8 mouse cellular contexts compared by ENCODE assay signal in genomic region chr1:182506229-182506986, GRCm38 (mm10). TPM values are rescaled to one million over a fixed set of nuclear protein-coding genes. Genes with fewer than 3 reads are reported as not detected.
DNase-seq lines count a peak whose midpoint lies in the region; ATAC-seq and TF ChIP-seq lines count a peak whose summit lies in the region.

No protein-coding gene starts in this region.

- peaks cover 9% of the 10 kb centered on the region for H3K4me1 ChIP-seq in forebrain, embryonic 15.5 days
- H3K4me1 ChIP-seq in forebrain, embryonic 11.5 days (replicated peaks; ENCODE audit: control insufficient read depth, insufficient read depth, low read length): 0 out of 2 replicates have a peak, but pooled peaks cover 3% of the 10 kb centered on the region
- peaks cover 12% of the 10 kb centered on the region; the same call in 1 of the 2 replicates for H3K4me1 ChIP-seq in kidney, embryonic 14.5 days (ENCODE audit: control insufficient read depth, insufficient read depth, low read length)
- peaks cover 19% of the 10 kb centered on the region for H3K4me1 ChIP-seq in cerebellum, adult 2 months (ENCODE audit: control insufficient read depth, insufficient read depth, low read length)

- no peak for TF ChIP-seq CTCF in Patski (IDR thresholded peaks at IDR 0.05)
- TF ChIP-seq CTCF in cerebellum, adult 2 months (IDR thresholded peaks at IDR 0.05; ENCODE audit: borderline replicate concordance, insufficient read depth, low read depth, low read length): no peak

- in situ Hi-C loops in Patski (cut with MboI; ENCODE audit: low pct_unique_long_range_greater_than_20kb): no loop called here

- 71% methylated on average over 7 of the region's 7 CpGs for WGBS in forebrain, embryonic 15.5 days
- 68% methylated on average over 7 of the region's 7 CpGs for WGBS in forebrain, embryonic 11.5 days
- 55% methylated on average over 7 of the region's 7 CpGs for WGBS in kidney, embryonic 14.5 days
- WGBS in cerebellum, adult 2 months: 73% methylated on average over 7 of the region's 7 CpGs

- H3K4me2 ChIP-seq in forebrain, embryonic 15.5 days (replicated peaks): no peak overlapping the region
- H3K4me2 ChIP-seq in forebrain, embryonic 11.5 days (ENCODE audit: low read depth, low read length, severe bottlenecking): no peak overlapping the region
- H3K4me2 ChIP-seq in kidney, embryonic 14.5 days (replicated peaks; ENCODE audit: low read depth, low read length): no peak overlapping the region

- DNase-seq in forebrain, embryonic 11.5 days (ENCODE audit: low spot score): no peak
- DNase-seq in Patski (ENCODE audit: low read depth, low spot score): no peak
- peak; percentile 78 to 85 for DNase-seq in lung, postnatal 4 days
- peak; percentile 40 for DNase-seq in urinary bladder, postnatal 25 days (ENCODE audit: low spot score)
- no peak for DNase-seq in cerebellum, adult 2 months

- H3K4me3 ChIP-seq in forebrain, embryonic 15.5 days: no peak overlapping the region
- H3K4me3 ChIP-seq in forebrain, embryonic 11.5 days (ENCODE audit: low read depth, low read length): no peak overlapping the region
- no peak overlapping the region for H3K4me3 ChIP-seq in kidney, embryonic 14.5 days (ENCODE audit: low read length)
- no peak overlapping the region for H3K4me3 ChIP-seq in cerebellum, adult 2 months (replicated peaks; ENCODE audit: insufficient read depth, low read depth, low read length)

- no peak for TF ChIP-seq POLR2A in cerebellum, adult 2 months (IDR thresholded peaks at IDR 0.05; ENCODE audit: borderline replicate concordance, insufficient read depth, low read length)

- no peaks in the 10 kb centered on the region for H3K27me3 ChIP-seq in forebrain, embryonic 15.5 days
- no peaks in the 10 kb centered on the region for H3K27me3 ChIP-seq in forebrain, embryonic 11.5 days (ENCODE audit: control insufficient read depth, insufficient read depth, low read length)
- no peaks in the 10 kb centered on the region for H3K27me3 ChIP-seq in Patski
- no peaks in the 10 kb centered on the region for H3K27me3 ChIP-seq in kidney, embryonic 14.5 days (ENCODE audit: control insufficient read depth, insufficient read depth, low read length)
- H3K27me3 ChIP-seq in cerebellum, adult 2 months (ENCODE audit: control insufficient read depth, insufficient read depth, low read length): no peaks in the 10 kb centered on the region

- POLR2A ChIA-PET in Patski (lab: Charles Lee): interaction anchor here (0.6 to 1.3 kb wide), 3 partner anchors 11 to 38 kb away, joined by 3 read pairs; partner anchors contain the start of gene Capn2

- CTCF ChIA-PET in Patski (lab: Charles Lee): interaction anchor here (0.8 to 1.4 kb wide), 4 partner anchors 8 to 21 kb away, joined by 3 to 4 read pairs (median 4); no protein-coding TSS in a partner anchor

- peaks cover 9% of the 10 kb centered on the region; the same call in 1 of the 2 replicates for H3K36me3 ChIP-seq in forebrain, embryonic 15.5 days
- no peaks in the 10 kb centered on the region; the same call in 1 of the 2 replicates for H3K36me3 ChIP-seq in forebrain, embryonic 11.5 days (ENCODE audit: control insufficient read depth, insufficient read depth, low read length)
- peaks cover 40% of the 10 kb centered on the region for H3K36me3 ChIP-seq in kidney, embryonic 14.5 days (ENCODE audit: control insufficient read depth, insufficient read depth, low read length)

- H3K9me3 ChIP-seq in forebrain, embryonic 15.5 days: no peaks in the 10 kb centered on the region
- H3K9me3 ChIP-seq in forebrain, embryonic 11.5 days (ENCODE audit: control insufficient read depth, low read length): no peaks in the 10 kb centered on the region
- no peaks in the 10 kb centered on the region for H3K9me3 ChIP-seq in kidney, embryonic 14.5 days (ENCODE audit: control insufficient read depth, low read length)

- no peak for ATAC-seq in forebrain, embryonic 15.5 days (replicated peaks)
- no peak for ATAC-seq in forebrain, embryonic 11.5 days (replicated peaks; ENCODE audit: low FRiP score)
- peak; percentile 55 for ATAC-seq in Patski
- peak; percentile 62 for ATAC-seq in granulocyte monocyte progenitor cell, adult 5-6 weeks (replicated peaks; ENCODE audit: poor library complexity, severe bottlenecking)
- 0 out of 2 replicates have a peak, but pooled peaks have one; percentile 18 for ATAC-seq in kidney, embryonic 14.5 days (ENCODE audit: low FRiP score, low TSS enrichment)

- 0 out of 2 replicates have a peak overlapping the region, but pooled peaks have one; percentile 8 for H3K27ac ChIP-seq in forebrain, embryonic 15.5 days (replicated peaks)
- H3K27ac ChIP-seq in forebrain, embryonic 11.5 days (ENCODE audit: low read depth, low read length): no peak overlapping the region
- peak overlapping the region; percentile 70; the same call in 1 of the 2 replicates for H3K27ac ChIP-seq in kidney, embryonic 14.5 days (ENCODE audit: low read depth, low read length)
- H3K27ac ChIP-seq in cerebellum, adult 2 months (ENCODE audit: insufficient read depth, low read length): no peak overlapping the region

- no peak overlapping the region for H3K9ac ChIP-seq in forebrain, embryonic 15.5 days (replicated peaks)
- H3K9ac ChIP-seq in forebrain, embryonic 11.5 days (ENCODE audit: low read length): no peak overlapping the region
- H3K9ac ChIP-seq in kidney, embryonic 14.5 days (ENCODE audit: low read depth, low read length): no peak overlapping the region

RNA-seq across cellular contexts. Expression of gene Capn2, which starts 11.0 kb away (rescaled TPM):
- 70.3 and 72.9 TPM in 2 replicates for polyA plus RNA-seq in forebrain, embryonic 15.5 days (2015; fragmentation: Nextera tagmentation; extraction: Ambion mirVana)
- 90.8 and 91.6 TPM in 2 replicates for polyA plus RNA-seq in forebrain, embryonic 11.5 days (2014; fragmentation: Nextera tagmentation; extraction: Ambion mirVana)
- 281 TPM for polyA plus RNA-seq in Patski (2021)
- 5.2 and 18.1 TPM in 2 replicates for total RNA-seq in granulocyte monocyte progenitor cell, adult 5-6 weeks (2014; fragmentation: Nextera tagmentation)
- 8.6 and 9.0 TPM in 2 replicates for total RNA-seq in granulocyte monocyte progenitor cell, adult 5-6 weeks (2017)
- 52.3 and 94.7 TPM in 2 replicates for polyA plus RNA-seq in kidney, embryonic 14.5 days (2014; fragmentation: Nextera tagmentation; extraction: Ambion mirVana)
- 82.6 and 86.9 TPM in 2 replicates for polyA plus RNA-seq in cerebellum, adult 2 months (2012; rRNA removed)

RNA-seq across cellular contexts. Expression of gene Capn8, which starts 58.4 kb away (rescaled TPM):
- 0.06 TPM in 1 of 2 replicates, not detected in the other for polyA plus RNA-seq in forebrain, embryonic 15.5 days (2015; fragmentation: Nextera tagmentation; extraction: Ambion mirVana)
- polyA plus RNA-seq in forebrain, embryonic 11.5 days (2014; fragmentation: Nextera tagmentation; extraction: Ambion mirVana): 0.08 TPM in 1 of 2 replicates, not detected in the other
- 0.06 TPM for polyA plus RNA-seq in Patski (2021)
- not detected in 2 replicates for total RNA-seq in granulocyte monocyte progenitor cell, adult 5-6 weeks (2014; fragmentation: Nextera tagmentation)
- total RNA-seq in granulocyte monocyte progenitor cell, adult 5-6 weeks (2017): not detected in 2 replicates
- not detected in 2 replicates for polyA plus RNA-seq in kidney, embryonic 14.5 days (2014; fragmentation: Nextera tagmentation; extraction: Ambion mirVana)
- polyA plus RNA-seq in cerebellum, adult 2 months (2012; rRNA removed): 0.03 and 0.08 TPM in 2 replicates

Comparison
In these comparisons a context has a peak if more than half of its experiments do, and no peak if none do; other contexts are left out.
1. H3K27ac ChIP-seq: peak in forebrain, embryonic 15.5 days (single experiment) and kidney, embryonic 14.5 days (single experiment); none in forebrain, embryonic 11.5 days (single experiment) and cerebellum, adult 2 months (single experiment).
2. ATAC-seq: peak in Patski (single experiment), granulocyte monocyte progenitor cell, adult 5-6 weeks (single experiment) and kidney, embryonic 14.5 days (single experiment); none in forebrain, embryonic 15.5 days (single experiment) and forebrain, embryonic 11.5 days (single experiment).
3. DNase-seq: peak in lung, postnatal 4 days (2 of 2) and urinary bladder, postnatal 25 days (single experiment); none in forebrain, embryonic 11.5 days (single experiment), Patski (single experiment) and cerebellum, adult 2 months (0 of 2).